Mouse (Mus musculus) cortical plate, adult 2 months (tissue): ENCODE measurements around the gene Kif6.

Source experiments
- CTCF ChIP-seq: fragments of 200-500 bp; IDR thresholded peaks from 2 replicates; pipeline ENCODE4 v1.5.1; 2011; ENCODE audit warnings: mild to moderate bottlenecking, control low read depth, low read length; ENCODE audit not compliant: insufficient read depth; ENCODE audit errors: extremely low read depth
- POLR2A ChIP-seq: fragments of 200-500 bp; IDR thresholded peaks from 2 replicates; pipeline ENCODE4 v1.6.1; 2011; ENCODE audit warnings: mild to moderate bottlenecking, low read length, control low read depth; ENCODE audit not compliant: insufficient read depth; ENCODE audit errors: extremely low read depth

GRCm38 (mm10) chr17:49697220-49697619, 82.3 kb downstream of the Kif6 start:
- no peak for TF ChIP-seq CTCF
- no peak for TF ChIP-seq POLR2A
